Mouse (Mus musculus): ENCODE results near the gene Tsg101. TPM values are rescaled to one million over a fixed set of nuclear protein-coding genes. Genes with fewer than 3 reads are reported as not detected.

The Tsg101 gene
- total RNA-seq, 1 experiment from 2014 or later, result 88.4 TPM

DNA sequence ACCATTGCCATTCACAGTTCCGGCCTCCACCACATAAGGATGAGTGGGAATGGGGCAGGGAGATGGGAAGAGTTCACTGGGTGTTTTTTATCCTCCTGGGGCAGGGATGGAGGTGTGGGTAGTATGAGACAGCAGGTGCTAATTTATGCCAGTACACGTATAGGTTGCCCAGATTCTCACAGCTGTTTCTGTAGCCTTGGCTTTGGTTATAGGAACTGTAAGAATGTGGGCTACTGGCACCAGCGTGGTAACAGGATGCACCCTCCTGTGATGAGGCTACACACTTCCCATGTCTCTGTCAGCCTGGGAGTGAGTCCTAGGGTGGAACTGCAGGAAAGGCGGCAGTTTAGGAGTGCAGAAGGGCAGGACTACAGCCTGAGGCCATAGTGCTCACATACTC, 42.9 kb downstream of the Tsg101 start:
- DNase-seq, result no peak

DNA sequence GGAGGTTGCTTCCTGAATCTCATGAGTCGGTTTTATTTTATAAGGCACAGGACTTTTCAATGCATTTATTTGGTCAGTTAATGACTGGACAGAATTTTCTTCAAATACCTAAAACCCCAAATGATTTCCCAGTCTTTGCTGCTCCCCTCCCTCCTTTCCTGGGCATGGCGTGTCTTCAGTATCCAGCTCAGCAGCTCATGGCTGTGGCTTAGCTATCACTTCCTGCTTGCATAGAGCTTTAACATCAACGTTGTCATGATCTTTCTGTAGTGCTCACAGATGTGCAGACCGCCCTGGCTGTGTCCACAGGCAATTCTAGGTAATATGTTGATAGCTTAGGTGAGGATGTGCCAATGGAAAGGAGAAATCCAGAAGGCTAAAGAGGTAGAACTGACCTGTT, 47.8 kb downstream of the Tsg101 start:
- no peak for DNase-seq

DNA sequence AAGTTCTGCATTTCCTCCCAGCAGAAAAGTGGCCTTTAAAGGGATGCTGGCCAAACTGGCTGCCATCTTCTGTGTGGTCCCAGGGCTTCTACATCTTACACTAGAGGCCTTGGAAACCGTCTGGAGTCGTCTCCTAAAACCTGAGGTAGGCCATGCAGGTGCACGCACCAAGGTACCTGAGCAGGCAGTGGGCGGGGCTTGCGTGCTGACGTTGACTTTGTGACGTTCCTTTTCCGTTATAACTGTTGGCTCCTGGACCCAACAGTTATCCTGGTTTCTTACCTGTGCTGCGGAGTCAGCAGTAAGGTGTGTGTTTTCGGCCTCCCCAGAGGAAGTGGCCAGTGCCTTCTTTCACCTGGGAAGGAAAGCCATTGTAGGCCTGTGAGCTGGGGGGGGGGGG, 58.8 kb downstream of the Tsg101 start, which contains the start of gene Ldhc:
Gene Ldhc (plus strand): TSS at position 208 of the 400 bp plus-strand sequence.
- DNase-seq, result no peak

DNA sequence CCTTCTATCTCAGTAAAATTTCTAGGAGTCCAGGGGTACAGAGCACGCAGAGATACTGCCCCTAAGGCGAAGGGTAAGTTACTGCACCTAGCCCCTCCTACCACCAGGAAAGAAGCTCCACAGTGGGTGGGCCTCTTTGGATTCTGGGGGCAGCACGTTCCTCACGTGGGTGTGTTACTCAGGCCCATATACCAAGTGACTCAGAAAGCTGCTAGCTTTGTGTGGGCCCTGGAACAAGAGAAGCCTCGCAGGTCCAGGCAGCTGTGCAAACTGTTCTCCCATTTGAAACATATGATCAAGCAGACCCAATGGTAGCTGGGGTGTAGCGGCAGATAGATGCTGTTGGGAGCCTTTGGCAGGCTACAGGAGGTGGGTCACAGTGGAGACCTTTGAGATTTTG, 60.7 kb downstream of the Tsg101 start:
- no peak for DNase-seq

DNA sequence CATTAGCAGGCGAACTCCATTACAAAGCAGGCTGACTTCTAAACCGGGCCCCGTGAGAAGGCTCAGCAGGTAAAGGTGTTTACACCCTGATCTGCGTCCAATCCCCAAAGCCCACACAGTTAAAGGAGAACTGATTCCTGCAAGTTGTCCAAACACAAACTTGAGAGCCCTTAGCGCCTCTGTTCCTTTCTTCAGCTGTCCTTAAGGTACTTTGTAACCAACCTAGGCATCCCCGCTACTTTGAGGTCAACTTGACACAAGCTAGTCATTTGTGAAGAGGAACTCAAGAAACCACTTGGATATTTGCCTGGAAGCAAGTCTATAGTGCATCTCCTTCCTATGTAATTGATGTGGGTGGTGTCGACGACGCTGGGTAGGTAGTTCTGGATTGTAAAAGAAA, 62.3 kb downstream of the Tsg101 start:
- DNase-seq, result no peak

DNA sequence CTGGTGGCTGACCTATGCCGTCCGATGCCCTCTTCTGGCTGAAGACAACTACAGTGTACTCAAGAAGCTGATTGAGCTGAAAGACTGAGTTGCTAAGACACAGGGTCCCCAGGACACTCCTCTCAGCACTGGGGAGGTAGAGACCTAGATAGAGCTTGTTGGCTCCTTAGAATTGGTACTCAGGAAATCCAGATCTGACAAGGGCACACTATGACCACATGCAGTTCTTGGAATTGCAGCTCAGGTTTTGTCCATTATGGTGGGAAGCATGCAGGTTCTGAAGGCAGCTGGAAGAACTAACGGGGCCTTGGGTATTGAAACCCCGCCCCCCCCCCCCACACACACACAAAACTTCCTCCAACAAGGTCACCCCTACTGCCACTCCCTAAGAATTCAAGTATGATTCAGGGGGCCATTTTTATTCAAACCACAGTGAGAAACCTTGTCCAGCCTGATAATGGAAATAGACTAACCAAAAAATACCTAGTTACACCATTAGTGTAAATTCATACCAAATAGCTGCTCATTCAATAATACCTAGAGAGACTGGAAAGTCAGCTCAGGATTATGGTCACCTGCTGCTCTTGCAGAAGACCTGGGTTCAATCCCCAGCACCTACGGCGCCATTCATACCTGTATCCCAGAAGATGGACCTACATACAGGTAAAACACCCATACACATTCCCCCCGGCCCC, 63.8 kb downstream of the Tsg101 start:
- DNase-seq, result no peak

DNA sequence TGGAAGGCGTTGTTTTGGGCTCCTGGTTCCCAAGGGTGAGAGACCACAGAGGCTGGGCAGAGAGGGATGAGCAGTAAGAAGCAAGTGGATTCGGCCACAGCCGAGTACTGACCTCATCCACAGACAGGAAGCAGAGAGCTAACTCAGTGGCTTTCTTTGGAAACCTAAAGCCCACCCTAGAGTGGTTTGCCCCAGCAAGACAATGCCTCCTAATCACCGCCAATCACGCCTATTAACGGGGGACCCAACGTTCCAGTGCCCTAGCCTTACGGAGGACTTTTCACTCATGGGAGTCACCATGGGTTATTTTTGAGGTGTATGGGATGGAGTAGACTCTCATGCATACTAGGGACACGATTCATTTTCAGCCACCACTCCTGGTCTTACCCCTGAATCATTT, 66.4 kb downstream of the Tsg101 start:
- DNase-seq, result no peak

DNA sequence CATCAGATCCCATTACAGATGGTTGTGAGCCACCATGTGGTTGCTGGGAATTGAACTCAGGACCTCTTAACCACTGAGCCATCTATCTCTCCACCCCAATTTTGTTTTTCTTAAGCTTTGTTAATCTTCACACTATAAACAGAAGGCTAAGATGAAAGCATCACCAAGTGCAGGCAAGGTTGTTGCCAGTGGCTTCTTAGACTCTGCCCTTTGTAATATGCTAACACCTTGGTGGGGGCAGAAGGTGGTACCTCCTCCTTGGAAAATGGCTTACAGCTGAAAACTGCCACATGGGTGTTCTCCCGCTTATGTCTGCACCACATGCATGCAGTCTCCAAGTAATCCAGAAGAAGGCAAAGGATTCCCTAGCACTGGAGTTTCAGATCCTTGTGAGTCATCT, 67.1 kb downstream of the Tsg101 start:
- DNase-seq, result no peak

DNA sequence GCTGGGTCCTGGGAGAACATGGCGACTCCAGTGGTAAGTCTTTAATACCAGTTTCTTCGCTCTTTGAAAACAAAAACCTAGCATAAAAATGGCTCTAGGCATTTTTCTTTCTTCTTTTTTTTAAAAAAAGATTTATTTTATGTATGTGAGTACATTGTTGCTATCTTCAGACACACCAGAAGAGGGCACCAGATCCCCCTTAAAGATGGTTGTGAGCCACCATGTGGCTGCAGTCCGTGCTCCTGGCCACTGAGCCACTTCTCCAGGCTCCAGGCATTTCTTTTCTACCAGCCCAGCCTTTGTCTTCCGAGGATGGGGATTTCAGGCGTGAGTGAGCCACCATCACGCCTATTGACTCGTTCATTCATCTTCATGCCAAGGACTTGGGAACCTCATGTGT, 68.7 kb downstream of the Tsg101 start:
- no peak for DNase-seq

DNA sequence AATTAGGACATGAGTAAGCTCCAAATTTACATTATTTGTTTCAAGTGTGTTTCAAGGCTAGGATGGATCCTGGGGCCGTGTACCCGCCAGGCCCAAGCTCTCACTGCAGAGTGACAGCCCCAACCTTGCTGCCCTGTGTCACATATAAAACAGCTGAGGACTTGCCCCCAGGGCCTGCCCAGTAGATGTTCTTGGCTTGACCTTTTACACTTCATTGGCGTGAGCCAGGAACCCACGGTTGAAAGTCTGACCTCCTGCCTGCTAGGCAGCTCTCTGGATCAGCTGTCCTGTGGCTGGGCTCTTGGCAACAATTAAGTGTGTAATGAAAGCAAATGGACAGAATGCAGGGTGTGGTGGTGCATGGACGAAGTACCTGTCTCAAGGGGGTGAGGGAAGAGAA, 70.5 kb downstream of the Tsg101 start:
- DNase-seq, result peak; percentile 18

DNA sequence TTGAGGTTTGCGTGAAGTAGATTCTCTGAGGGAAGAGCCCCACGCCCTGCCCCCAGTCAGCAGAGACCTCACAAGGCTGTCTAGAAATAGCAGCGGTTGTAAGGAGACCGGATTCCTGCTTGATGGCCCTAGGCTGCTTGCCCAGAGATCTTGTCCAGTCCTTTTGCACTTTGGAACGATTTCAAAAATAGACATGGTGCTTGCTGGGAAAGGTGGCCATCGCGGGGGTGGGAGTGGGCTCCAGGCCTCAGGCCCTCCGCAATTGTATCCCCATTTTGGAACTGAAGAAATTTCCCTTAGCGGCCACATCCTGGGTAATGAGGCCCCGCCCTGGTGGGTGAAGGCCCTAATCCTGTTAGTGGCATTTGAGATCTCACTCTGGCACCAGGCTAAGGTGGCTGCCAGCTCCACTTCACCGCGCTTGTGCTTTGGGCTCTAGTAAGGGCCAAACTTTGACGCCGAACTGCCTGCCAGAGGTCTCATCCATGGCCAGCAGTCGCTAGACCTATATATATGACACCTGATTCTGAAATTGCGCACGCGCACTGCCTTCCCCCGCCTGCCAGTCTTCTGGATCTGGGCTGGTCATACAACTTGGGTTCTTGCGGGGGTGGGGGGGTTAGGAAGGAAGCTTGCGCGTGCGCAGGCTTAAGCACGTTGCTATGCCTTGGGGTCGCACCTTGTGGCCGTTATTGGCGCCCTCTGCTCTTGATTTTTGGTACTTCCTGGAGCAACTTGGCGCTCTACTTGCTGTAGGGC, 73.1 kb downstream of the Tsg101 start:
- DNase-seq, result peak; percentile 52

DNA sequence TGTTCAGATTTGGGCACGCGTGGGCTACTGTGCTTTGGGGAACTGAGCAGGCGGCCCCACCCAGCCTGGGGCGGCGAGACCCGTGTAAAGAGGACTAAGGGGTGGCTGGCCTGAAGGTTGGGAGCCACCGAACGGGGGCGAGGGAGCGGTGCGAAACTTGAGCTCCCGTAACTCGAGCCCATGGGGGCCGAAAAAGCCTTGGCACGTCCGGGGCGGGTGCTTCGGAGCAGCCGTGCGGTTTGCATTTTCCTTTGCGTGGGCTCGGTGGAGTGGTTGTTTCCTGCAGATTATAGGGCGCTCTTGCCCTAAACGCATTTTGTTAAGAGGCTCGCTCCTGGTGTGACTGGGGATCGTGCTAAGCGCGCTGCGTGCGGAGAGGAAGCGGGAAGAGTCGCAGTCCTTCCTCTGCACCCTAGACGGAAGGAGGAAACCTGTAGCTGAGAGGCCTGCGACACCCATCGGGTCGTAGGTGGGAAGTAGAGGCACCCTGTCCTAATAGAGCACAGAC, 73.7 kb downstream of the Tsg101 start:
- no peak for DNase-seq

DNA sequence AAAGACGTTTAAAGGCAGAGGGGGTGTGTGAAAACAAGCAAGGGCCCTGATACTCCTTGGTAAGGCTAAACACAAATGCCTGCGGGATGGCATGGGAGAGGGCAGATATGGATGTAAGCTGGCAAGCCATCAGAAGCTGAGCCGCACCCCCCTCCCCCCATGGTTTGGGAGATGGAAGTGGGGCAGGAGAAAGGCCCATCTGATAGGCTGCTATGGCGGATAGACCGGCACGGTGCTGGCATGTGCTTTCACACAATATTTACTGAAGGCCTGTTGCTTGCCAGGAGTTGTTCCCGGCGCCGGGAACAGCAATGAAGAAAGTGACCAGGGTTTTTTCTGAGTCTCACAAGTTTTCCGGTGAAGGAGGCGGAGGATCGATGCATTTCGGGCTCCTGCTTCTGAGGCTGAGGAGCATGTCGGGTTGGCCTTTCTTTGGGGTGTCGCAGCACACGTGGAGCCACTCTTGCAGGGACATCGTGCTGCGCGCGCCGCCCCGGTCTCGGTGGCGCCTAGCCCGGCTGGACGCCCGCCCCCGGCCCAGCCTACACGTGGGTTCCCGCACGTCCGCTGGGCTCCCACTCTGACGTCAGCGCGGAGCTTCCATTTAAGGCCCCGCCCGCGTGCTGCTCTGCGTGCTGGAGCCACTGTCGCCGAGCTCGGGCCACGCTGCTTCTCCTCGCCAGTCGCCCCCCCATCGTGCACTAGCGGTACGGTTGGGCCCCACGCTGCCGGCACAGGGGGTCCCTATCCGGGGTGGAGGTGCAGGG, 74.4 kb downstream of the Tsg101 start:
- peak; percentile 98 for DNase-seq

DNA sequence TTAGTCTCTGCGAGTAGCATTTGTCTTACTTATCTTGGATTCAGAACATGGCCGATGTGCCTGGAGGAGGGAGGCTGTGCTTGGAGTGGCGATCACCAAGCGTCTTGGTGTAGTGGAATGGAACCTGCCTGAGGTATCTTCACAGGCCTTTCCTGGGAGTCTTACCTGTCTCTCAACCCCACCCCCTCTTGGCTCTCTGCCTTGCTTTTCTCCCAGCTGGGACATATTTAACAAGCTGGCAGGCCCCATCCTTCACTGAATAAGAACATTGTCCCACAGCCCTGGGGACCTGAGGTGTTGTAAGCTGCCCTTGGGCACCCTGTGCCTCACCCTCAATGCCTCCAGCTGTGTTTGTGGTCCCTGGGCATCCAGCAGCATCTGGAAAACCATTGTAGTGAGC, 76.2 kb downstream of the Tsg101 start:
- DNase-seq, result no peak

DNA sequence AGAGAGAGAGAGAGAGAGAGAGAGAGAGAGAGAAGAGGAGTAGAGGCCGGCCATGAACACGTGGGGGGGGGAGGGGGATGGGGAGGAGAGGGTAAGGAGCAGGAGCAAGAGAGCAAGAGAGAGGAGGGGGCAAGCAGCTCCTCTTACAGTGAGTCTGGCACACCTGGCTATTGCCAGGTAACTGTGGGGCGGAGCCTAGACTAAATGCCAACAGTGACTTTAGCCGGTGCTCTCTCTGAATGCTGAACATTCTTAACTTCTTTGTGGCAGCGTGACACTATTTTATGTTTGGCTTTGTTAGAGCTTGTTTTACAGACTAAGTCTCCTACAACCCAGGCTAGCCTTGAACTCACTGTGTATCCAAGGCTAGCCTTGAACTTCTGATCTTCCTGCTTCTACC, 77.5 kb downstream of the Tsg101 start:
- no peak for DNase-seq

DNA sequence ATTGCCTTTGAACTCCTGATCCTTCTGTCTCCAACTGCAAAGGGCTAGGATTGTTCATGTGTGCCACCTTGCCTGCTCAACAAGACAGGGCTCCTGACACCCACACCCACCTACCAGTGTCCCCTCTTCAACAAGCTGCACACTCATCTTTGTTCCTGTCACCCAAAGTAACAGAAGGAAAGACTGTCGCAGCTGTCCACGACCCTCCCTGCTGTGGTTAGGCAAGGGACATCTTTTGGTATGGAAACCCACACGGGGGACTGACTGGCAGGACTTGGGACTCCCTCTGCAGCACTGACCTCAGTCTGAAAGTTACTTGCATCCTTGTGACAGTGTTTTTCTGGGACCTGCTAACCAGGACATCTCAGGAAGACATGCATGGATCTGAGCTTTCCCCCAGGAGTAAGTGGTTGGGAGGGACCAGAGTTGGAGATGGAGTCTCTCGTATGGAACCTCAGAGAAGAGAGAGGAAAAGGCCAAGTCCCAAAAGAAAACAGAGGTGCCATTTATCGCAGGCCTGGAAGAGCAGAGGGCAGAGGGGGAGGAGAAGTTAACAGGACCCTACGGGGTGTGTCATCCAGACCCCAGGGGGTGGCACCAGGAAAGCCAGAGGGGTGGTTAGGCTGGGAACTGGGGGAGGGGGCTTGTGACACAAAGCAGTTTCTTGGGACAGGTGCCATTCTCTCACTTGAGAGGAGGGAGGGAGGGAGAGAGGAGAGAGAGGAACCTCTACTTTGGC, 78.8 kb downstream of the Tsg101 start, which contains the start of gene Ldha:
Gene Ldha (plus strand): TSS at position 689 of the 739 bp plus-strand sequence.
- DNase-seq, result no peak

DNA sequence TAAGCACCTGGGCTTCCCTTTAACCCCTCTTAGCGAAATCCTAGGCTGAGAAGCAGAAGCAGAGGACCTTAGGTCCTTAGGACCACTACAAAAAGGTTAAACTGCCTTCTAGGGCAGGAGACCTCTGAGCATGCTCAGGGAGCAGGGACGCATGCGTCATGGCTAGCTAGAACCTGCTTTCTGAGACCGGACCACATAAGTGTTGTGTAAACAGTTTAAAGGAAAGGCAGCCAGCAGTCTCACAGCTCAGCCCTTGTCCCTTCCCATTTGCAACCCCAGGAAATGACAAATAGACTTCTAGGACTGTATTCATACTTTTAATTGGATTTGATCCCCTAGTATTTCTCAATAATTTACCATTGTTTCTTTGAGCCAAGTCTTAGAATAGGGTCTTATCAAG, 79.4 kb downstream of the Tsg101 start:
- DNase-seq, result no peak

DNA sequence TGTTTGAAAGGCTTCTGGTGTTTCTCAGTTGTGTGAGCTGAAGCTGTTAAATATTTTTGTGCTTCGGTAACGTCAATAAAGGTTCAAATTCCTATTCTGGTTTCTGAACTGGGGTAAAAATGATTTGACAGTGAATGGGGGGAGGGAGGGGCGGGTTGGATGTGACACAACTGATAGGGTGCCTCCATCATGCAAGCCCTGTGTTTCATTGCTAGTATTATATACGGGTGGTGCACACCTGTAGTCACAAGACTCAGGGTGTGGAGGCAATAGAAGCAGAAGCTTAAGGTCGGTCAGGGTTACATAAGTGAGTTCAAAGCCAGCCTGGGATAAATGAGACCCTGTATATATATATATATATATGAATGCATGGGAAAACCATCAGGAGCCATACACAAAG, 79.9 kb downstream of the Tsg101 start:
- DNase-seq, result no peak

DNA sequence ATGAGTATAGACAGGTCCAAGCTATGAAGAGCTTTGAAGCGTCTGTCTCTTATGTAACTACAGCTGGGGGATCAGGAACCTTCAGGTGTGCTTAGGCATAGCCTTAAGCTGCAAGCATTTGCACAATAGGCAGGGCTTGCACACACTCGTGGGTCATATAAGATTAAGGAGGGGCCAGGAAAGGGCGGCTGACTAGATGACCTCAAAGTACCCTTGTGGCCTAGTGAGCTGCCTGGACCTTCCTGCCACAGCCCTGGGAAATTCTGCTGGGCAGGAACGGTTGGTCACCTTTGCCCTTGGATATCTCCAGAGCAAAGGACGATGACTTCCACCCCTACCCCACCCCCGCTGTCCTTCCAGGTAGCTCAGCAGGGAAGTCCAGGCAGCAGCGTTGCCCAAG, 80.3 kb downstream of the Tsg101 start:
- no peak for DNase-seq
